Mouse (Mus musculus): ENCODE results near the gene Pnmt.

GRCm38 (mm10) chr11:98340597-98340996 is 45.7 kb upstream of the Pnmt start:
- TF ChIP-seq CTCF (IDR thresholded peaks at IDR 0.05; ENCODE audit: low read depth, low read length) = no peak
- no peak for TF ChIP-seq POLR2AphosphoS5 (IDR thresholded peaks at IDR 0.05; ENCODE audit: insufficient replicate concordance, low read depth, low read length)

All from G1E (cell line).